Mouse (Mus musculus) T-helper 17 cell (primary cell): ENCODE measurements around the gene Dram1.

Experiments
- in situ Hi-C, 2 experiments: fragments of 300-600 bp; cut with MboI, MseI; formaldehyde crosslinking; loops; 1 replicate in 1 of 2; 2 replicates in 1 of 2; pipeline ENCODE4 v1.15.1; 2025; ENCODE audit warnings: high pct_unique_total_duplicates in 2 of 2

Gene Dram1

DNA sequence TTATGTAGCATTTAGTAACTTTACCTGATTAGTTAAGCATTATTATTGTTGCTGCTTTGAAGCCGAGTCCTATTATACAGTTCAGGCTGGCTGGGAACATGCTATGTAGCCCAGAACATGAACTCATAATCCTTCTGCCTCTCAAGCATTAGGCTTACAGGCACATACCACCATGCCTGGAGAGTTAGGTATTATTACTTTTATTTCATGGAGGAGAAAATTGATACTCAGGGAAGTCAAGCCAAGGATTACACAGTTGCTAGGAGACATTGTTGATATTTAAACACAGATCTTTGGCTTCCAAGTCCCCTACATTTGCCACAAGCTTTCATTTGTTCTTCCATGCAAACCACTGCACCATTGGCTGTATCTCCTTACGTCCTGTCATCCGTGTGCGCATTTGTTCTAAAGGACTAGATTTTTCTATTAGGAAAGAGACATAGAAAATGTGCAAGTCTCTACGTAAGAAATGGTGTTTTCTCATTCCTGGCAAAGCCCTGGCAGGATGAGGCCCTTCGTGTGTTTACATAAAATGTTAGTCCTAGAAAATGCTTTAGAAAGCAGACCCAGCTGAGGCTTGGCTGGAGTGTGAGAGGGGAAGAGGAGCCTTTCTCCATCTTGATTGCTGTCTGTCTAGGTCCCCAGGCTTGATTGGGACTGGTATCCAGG, 76.9 kb downstream of the Dram1 start:
- in situ Hi-C loops, result loop anchor here (5.0 to 25.0 kb wide), 2 partner anchors 445 to 1265 kb away; partner anchors contain the start of gene Igf1 (in 1 of the 2)

DNA sequence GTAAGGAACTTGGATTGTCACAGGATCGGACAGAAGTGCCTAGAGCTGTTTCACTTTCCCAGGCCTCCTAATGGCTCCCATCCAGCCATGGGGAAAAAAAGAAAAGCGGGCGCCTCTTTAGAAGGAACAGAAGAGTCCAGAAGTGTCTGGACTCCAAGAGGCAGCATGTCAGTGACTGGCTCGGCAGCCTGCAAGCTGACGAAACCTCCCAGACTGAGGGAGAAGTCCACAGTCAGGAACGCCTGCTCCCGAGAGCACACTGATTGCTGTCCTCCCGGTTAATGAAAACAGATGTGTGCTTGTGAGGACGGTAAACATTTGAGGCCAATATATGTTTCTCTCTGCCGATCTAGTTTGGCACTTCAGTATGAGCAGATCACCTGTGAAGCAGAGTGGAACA, 81.9 kb downstream of the Dram1 start:
- in situ Hi-C loops, result no loop called here

DNA sequence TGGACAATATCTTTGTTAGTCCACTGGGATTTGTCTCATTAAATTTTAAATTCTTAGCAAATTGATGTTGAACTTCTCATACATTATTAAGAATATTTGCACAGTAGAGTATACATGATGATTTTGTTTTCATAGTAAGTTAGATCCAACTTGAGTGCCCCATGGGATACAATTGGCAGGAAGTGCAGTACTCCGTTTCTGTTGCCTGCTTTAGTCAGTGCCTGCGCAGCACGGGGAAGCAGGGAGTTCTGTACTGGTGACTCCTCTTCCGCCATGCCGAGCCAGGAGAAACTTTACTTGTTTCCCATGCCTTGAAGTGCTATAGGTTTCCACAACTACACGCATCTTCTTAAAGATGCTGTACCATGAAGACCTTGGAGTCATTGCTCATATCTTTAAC, 83.8 kb downstream of the Dram1 start:
- in situ Hi-C loops, result no loop called here

DNA sequence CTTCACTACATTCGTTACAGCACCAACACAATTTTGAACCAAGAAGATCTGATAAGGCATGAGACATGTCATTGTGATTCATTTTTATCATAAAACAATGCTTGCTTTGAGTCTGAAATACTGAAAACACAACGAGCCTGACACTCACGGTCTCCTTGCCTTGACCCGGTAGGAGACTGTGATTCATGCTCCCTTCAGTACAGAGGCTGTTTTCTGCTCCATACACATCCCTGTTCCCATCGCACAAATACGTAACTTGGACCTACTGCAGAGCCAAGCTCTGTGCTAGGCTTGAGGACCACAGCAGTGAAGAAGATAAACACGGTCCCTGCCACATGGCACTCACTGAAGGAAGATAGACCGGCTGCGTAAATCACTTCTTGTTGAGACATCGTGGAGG, 90.8 kb downstream of the Dram1 start:
- in situ Hi-C loops, result loop anchor here in 1 of 2 experiments (10.0 kb wide), 1 partner anchor 913 kb away; no protein-coding TSS in a partner anchor

DNA sequence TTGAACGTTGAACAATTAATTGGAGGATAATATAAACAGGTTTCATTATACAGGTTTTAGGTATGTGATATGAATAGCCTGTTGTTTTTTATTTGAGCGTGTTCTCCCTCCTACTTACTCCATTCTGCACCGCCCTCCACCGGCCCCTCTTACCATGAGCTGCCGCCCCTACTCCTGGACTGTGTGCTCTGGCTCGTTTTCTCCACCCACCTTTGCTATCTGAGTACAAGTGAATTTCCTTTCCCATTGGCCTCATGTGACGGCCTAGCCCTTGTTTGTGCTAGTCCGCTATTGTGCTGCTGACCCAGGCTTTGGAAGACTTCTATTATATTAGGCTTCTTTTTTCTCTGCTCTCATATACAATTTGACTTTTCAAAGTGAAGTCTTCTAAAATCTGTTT, 91.6 kb downstream of the Dram1 start:
- in situ Hi-C loops, result loop anchor here in 1 of 2 experiments (10.0 kb wide), 1 partner anchor 912 kb away; no protein-coding TSS in a partner anchor

GRCm38 (mm10) chr10:88284343-88284990, 94.4 kb downstream of the Dram1 start:
- in situ Hi-C loops, result loop anchor here in 1 of 2 experiments (10.0 kb wide), 1 partner anchor 910 kb away; no protein-coding TSS in a partner anchor

DNA sequence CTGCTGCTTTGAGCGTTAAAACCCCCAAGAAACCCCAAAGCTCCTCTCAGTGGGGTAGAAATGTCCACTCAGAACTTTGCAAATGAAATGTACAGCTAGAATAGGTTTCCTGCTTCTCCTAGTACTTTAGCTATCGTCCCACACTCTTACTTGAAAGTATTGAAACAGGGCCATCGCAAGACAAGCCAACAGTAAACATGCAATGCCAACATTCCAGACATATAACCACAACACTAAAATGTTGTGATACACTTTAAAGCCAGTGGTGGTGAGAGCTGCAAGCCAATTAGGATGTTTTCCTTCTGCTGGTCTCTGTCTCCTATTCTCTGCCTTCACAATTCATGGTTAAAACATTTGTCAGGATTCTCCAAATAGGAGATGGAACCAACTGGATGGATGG, 97.2 kb downstream of the Dram1 start:
- in situ Hi-C loops, result loop anchor here in 1 of 2 experiments (10.0 kb wide), 1 partner anchor 907 kb away; no protein-coding TSS in a partner anchor

DNA sequence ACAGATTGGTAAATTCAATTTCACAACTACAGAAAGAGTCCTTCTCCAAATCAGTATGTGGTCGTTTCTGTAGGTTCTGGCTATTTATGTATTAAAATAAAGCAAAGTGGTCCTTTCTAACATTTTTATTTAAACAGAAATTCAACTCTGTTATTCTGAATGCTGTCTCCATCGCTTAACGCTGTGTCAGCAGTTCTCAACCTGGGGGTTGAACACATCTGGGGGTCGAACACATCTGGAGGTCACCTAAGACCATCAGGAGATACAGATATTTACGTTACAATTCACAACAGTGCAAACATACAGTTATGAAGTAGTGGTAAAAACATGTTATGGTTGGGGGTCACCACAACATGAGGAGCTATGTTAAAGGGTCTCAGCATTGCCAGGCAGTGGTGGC, 104.8 kb downstream of the Dram1 start:
- in situ Hi-C loops, result no loop called here
